Mouse (Mus musculus) gonadal fat pad, adult 2 months (tissue): ENCODE results near the gene Lbhd2. TPM values are rescaled to one million over a fixed set of nuclear protein-coding genes. Genes with fewer than 3 reads are reported as not detected.

Source experiments
- DNase-seq: peaks from one replicate; pipeline ENCODE4 v3.0.0-alpha.2; 2012; ENCODE audit warnings: low read depth
- polyA plus RNA-seq: library from polyadenylated mRNA; depleted of rRNA; stranded (reverse); fragments of >200 nt; gene quantifications from 2 replicates; pipeline ENCODE4 v1.2.3, GENCODE M21; 2012; rRNA removed

Gene Lbhd2
- polyA plus RNA-seq, 1 experiment: not detected

GRCm38 (mm10) chr12:111447898-111448760 is 41.5 kb downstream of the Lbhd2 start:
- no peak for DNase-seq

GRCm38 (mm10) chr12:111448931-111449705 is 42.5 kb downstream of the Lbhd2 start:
- DNase-seq: no peak

DNA sequence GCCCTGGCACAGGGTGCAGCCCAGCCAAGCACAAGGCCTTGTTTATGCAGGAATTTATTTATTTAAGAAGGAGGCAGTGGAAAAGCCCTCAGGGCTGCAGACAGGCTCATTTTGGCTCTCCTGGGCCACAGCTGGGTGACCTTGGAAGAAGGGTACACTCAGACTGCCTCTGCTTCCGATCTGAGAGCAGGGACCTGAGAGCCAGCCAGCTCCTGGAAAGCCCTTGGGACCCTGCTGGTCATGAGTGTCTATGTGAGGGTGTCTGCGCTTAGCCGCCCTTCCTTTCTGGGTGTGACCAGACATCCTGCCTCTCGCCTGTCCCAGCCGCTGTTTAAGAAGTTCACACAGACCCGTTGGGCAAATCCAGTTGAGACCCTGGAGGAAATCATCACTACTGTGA is 43.8 kb downstream of the Lbhd2 start:
- DNase-seq: no peak

GRCm38 (mm10) chr12:111451561-111451960 is 45.0 kb downstream of the Lbhd2 start:
- DNase-seq: no peak

DNA sequence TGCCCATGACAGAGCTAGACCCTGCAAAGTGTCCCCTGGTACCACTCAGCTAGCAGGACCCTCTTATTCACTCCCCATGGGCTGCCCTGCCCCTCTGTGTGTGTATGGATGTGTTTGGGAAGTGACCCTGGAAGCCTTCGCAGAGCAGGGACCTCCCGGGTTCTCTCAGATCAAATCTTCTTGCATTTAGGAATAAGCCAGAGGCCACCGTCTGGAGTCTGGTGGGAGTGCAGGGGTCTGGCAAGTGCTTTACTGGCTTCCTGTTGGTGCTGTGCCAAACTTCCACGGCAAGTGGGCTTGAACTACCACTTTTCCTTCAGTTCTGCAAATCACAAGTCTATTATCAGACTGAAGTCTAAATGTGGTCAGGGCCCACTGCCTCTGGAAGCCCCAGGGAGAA is 47.4 kb downstream of the Lbhd2 start:
- no peak for DNase-seq

- no peak for DNase-seq
These were observed 48.1 kb downstream of the Lbhd2 start for GRCm38 (mm10) chr12:111454543-111455280.

DNA sequence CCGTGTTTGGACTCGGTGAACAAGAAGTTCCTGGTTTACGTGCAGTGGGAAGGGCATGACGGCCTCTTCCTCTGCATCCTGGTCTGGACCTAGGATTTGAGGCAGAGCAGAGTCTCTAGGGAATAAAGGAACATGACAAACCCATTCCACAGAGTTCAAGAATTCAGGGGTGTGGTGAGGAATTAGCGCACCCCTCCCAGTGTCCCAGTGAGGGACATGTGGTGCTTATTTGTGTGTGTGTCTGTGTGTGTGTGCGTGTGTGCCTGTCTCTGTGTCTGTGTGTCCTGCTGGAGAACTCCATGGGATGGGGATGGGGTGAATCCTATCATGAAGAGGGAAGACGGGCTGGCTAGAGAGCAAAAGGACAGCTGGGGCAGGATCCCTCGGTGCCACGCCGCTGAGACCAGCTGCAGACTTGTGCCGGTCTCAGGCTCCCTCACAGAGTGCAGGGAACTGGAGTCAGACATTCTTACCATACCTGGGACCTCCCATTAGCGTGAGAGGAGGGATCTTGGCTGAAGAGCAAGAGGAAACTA is 48.8 kb downstream of the Lbhd2 start:
- no peak for DNase-seq

DNA sequence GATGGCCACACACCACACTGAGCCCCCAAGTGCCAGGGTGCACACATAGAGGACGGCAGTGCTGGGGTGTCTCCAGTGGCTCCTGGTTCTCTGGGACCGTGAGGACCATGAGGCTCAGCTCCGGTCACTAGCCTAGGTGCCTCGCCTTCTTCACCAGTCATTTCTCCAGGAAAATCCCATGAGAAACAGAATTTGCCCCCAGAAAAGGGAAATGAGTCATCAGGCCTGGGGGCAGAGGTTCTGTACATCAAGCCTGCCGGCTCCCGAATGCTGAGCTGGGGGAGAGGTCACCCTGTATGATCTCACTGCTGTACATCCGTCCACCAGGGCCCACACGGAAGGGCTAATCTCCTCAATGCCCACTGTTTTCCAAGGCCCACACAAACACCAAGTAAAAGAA is 49.3 kb downstream of the Lbhd2 start:
- no peak for DNase-seq

DNA sequence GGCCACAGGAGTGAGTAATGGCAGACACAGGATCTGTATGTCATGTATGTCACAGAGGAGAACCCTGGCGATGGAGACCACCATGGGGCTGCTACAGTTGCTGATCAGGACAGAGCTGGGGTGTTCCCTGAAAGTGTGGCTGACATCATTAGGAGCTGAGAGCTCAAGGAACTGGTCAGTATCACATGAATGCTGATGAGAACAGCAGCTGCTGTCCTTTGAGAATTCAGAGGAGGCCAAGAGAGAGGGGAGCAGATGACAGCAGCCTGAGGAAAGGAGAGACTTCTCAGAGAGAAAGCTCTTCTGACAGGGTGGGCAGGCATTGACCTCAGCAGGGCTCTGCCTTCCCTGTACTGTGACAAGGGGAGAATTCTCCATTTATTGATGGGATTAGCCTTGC is 51.1 kb downstream of the Lbhd2 start:
- no peak for DNase-seq

Other genes with a start within 250 kb of the Lbhd2 start
- 13.1 and 14.5 TPM in 2 replicates for gene Traf3, start 240.4 kb upstream of the Lbhd2 start, polyA plus RNA-seq
- gene 4930595D18Rik, start 222.3 kb upstream of the Lbhd2 start, polyA plus RNA-seq: not detected in 2 replicates
- 0.38 and 0.71 TPM in 2 replicates for gene Amn, start 135.7 kb upstream of the Lbhd2 start, polyA plus RNA-seq
- 162 and 170 TPM in 2 replicates for gene Cdc42bpb, start 29.1 kb upstream of the Lbhd2 start, polyA plus RNA-seq
- gene Exoc3l4, start 10.2 kb downstream of the Lbhd2 start, polyA plus RNA-seq: 26.9 and 29.2 TPM in 2 replicates
- gene Tnfaip2, start 35.7 kb downstream of the Lbhd2 start, polyA plus RNA-seq: 25.6 and 29.4 TPM in 2 replicates
- 37.6 and 60.4 TPM in 2 replicates for gene Gm266, start 79.0 kb downstream of the Lbhd2 start, polyA plus RNA-seq
- gene Eif5, start 131.2 kb downstream of the Lbhd2 start, polyA plus RNA-seq: 83.7 and 112 TPM in 2 replicates
- 27.8 and 30.3 TPM in 2 replicates for gene Mark3, start 167.7 kb downstream of the Lbhd2 start, polyA plus RNA-seq